Mouse (Mus musculus): ENCODE measurements at regions not wholly inside any gene's neighbourhood (a gene's known extent, or its start where the extent isn't known, plus 50 kb on each side); places are given as distances from the start of the nearest gene placed in this dataset.

- TF ChIP-seq POLR2A (IDR thresholded peaks at IDR 0.05; ENCODE audit: low read depth, low read length) (no peak), CTCF (IDR thresholded peaks at IDR 0.05; ENCODE audit: borderline replicate concordance, insufficient read depth, low read length) (no peak)
- H3K4me1 ChIP-seq (ENCODE audit: control insufficient read depth, insufficient read depth, low read length): no peaks in the 10 kb centered on the region
- no peak overlapping the region for H3K4me3 ChIP-seq (ENCODE audit: insufficient read depth, low read length)
- H3K27ac ChIP-seq (ENCODE audit: insufficient read depth, low read length): no peak overlapping the region
Measured at GRCm38 (mm10) chr16:49979426-49979940, 179.2 kb downstream of the Cd47 start.

- no peak for TF ChIP-seq POLR2A (IDR thresholded peaks at IDR 0.05; ENCODE audit: low read depth, low read length)
- TF ChIP-seq CTCF (IDR thresholded peaks at IDR 0.05; ENCODE audit: borderline replicate concordance, insufficient read depth, low read length): no peak
- no peaks in the 10 kb centered on the region for H3K4me1 ChIP-seq (ENCODE audit: control insufficient read depth, insufficient read depth, low read length)
- no peak overlapping the region for H3K27ac ChIP-seq (ENCODE audit: insufficient read depth, low read length)
- no peak overlapping the region for H3K4me3 ChIP-seq (ENCODE audit: insufficient read depth, low read length)
Measured at GRCm38 (mm10) chr16:49980178-49980646, 179.9 kb downstream of the Cd47 start.

- Histone ChIP-seq H3K4me1 (ENCODE audit: control insufficient read depth, insufficient read depth, low read length) (no peaks in the 10 kb centered on the region), H3K27ac (ENCODE audit: insufficient read depth, low read length) (no peak overlapping the region), H3K4me3 (ENCODE audit: insufficient read depth, low read length) (no peak overlapping the region)
- TF ChIP-seq CTCF (IDR thresholded peaks at IDR 0.05; ENCODE audit: borderline replicate concordance, insufficient read depth, low read length): no peak
- TF ChIP-seq POLR2A (IDR thresholded peaks at IDR 0.05; ENCODE audit: low read depth, low read length): no peak
Measured at GRCm38 (mm10) chr16:49982180-49982579, 181.8 kb downstream of the Cd47 start.

GRCm38 (mm10) chr16:49985082-49986076 is 185.0 kb downstream of the Cd47 start:
- no peaks in the 10 kb centered on the region for H3K4me1 ChIP-seq (ENCODE audit: control insufficient read depth, insufficient read depth, low read length)
- no peak for TF ChIP-seq POLR2A (IDR thresholded peaks at IDR 0.05; ENCODE audit: low read depth, low read length)
- no peak for TF ChIP-seq CTCF (IDR thresholded peaks at IDR 0.05; ENCODE audit: borderline replicate concordance, insufficient read depth, low read length)
- no peak overlapping the region for H3K27ac ChIP-seq (ENCODE audit: insufficient read depth, low read length)
- no peak overlapping the region for H3K4me3 ChIP-seq (ENCODE audit: insufficient read depth, low read length)

GRCm38 (mm10) chr16:49986954-49987353 is 186.6 kb downstream of the Cd47 start:
- no peak for TF ChIP-seq POLR2A (IDR thresholded peaks at IDR 0.05; ENCODE audit: low read depth, low read length)
- TF ChIP-seq CTCF (IDR thresholded peaks at IDR 0.05; ENCODE audit: borderline replicate concordance, insufficient read depth, low read length): no peak
- Histone ChIP-seq H3K4me3 (ENCODE audit: insufficient read depth, low read length) (no peak overlapping the region), H3K27ac (ENCODE audit: insufficient read depth, low read length) (no peak overlapping the region), H3K4me1 (ENCODE audit: control insufficient read depth, insufficient read depth, low read length) (no peaks in the 10 kb centered on the region)

- no peak for TF ChIP-seq POLR2A (IDR thresholded peaks at IDR 0.05; ENCODE audit: low read depth, low read length)
- no peak for TF ChIP-seq CTCF (IDR thresholded peaks at IDR 0.05; ENCODE audit: borderline replicate concordance, insufficient read depth, low read length)
- Histone ChIP-seq H3K4me3 (ENCODE audit: insufficient read depth, low read length) (no peak overlapping the region), H3K4me1 (ENCODE audit: control insufficient read depth, insufficient read depth, low read length) (peaks cover 4% of the 10 kb centered on the region; the same call in 1 of the 2 replicates), H3K27ac (ENCODE audit: insufficient read depth, low read length) (no peak overlapping the region)
Measured at GRCm38 (mm10) chr16:49995822-49996221, 195.5 kb downstream of the Cd47 start.

GRCm38 (mm10) chr16:49996593-49996992 is 196.3 kb downstream of the Cd47 start:
- Histone ChIP-seq H3K27ac (ENCODE audit: insufficient read depth, low read length) (no peak overlapping the region), H3K4me3 (ENCODE audit: insufficient read depth, low read length) (no peak overlapping the region)
- TF ChIP-seq POLR2A (IDR thresholded peaks at IDR 0.05; ENCODE audit: low read depth, low read length): no peak
- no peak for TF ChIP-seq CTCF (IDR thresholded peaks at IDR 0.05; ENCODE audit: borderline replicate concordance, insufficient read depth, low read length)

GRCm38 (mm10) chr16:49997040-49997439 is 196.7 kb downstream of the Cd47 start:
- Histone ChIP-seq H3K27ac (ENCODE audit: insufficient read depth, low read length) (no peak overlapping the region), H3K4me1 (ENCODE audit: control insufficient read depth, insufficient read depth, low read length) (peaks cover 4% of the 10 kb centered on the region; the same call in 1 of the 2 replicates), H3K4me3 (ENCODE audit: insufficient read depth, low read length) (no peak overlapping the region)
- TF ChIP-seq POLR2A (IDR thresholded peaks at IDR 0.05; ENCODE audit: low read depth, low read length): no peak
- TF ChIP-seq CTCF (IDR thresholded peaks at IDR 0.05; ENCODE audit: borderline replicate concordance, insufficient read depth, low read length): no peak

More at GRCm38 (mm10) chr16:49996593-49996992, 196.3 kb downstream of the Cd47 start:
- H3K4me1 ChIP-seq (ENCODE audit: control insufficient read depth, insufficient read depth, low read length): peaks cover 4% of the 10 kb centered on the region; the same call in 1 of the 2 replicates

GRCm38 (mm10) chr16:50000805-50001204 is 200.5 kb downstream of the Cd47 start:
- no peak for TF ChIP-seq POLR2A (IDR thresholded peaks at IDR 0.05; ENCODE audit: low read depth, low read length)
- TF ChIP-seq CTCF (IDR thresholded peaks at IDR 0.05; ENCODE audit: borderline replicate concordance, insufficient read depth, low read length): no peak
- Histone ChIP-seq H3K4me1 (ENCODE audit: control insufficient read depth, insufficient read depth, low read length) (peaks cover 4% of the 10 kb centered on the region; the same call in 1 of the 2 replicates), H3K4me3 (ENCODE audit: insufficient read depth, low read length) (no peak overlapping the region), H3K27ac (ENCODE audit: insufficient read depth, low read length) (no peak overlapping the region)
